ENCODE assay signal across 20 mouse cellular contexts in genomic region chr13:60289650-60290049, GRCm38 (mm10).
DNase-seq lines count a peak whose midpoint lies in the region; ATAC-seq and TF ChIP-seq lines count a peak whose summit lies in the region.
"Had no signal": no experiment of that assay in that cellular context is flagged by ENCODE, and none has a peak within 500 bp of the region (broad histone marks: within the 10 kb centered on the region; RNA-seq: fewer than 3 reads in every experiment).

No protein-coding gene starts in this region.

- H3K4me2 ChIP-seq in intestine, embryonic 15.5 days (replicated peaks): no peak overlapping the region
- H3K4me2 ChIP-seq in intestine, embryonic 16.5 days (ENCODE audit: low read depth, low read length): no peak overlapping the region
- no peak overlapping the region for H3K4me2 ChIP-seq in stomach, embryonic 14.5 days (replicated peaks; ENCODE audit: low read depth, low read length)
- H3K4me2 ChIP-seq in stomach, postnatal 0 days (replicated peaks; ENCODE audit: low read depth): no peak overlapping the region
- no peak overlapping the region for H3K4me2 ChIP-seq in stomach, embryonic 16.5 days (ENCODE audit: low read depth, low read length)
- H3K4me2 ChIP-seq: embryonic facial prominence, embryonic 12.5 days; forebrain, embryonic 12.5 days; heart, embryonic 12.5 days had no signal

- no peak overlapping the region for H3K4me3 ChIP-seq in heart, embryonic 10.5 days
- no peak overlapping the region for H3K4me3 ChIP-seq in intestine, embryonic 15.5 days (replicated peaks)
- H3K4me3 ChIP-seq in intestine, embryonic 16.5 days (ENCODE audit: low read length): no peak overlapping the region
- H3K4me3 ChIP-seq in stomach, embryonic 14.5 days (ENCODE audit: low read depth, low read length): no peak overlapping the region
- H3K4me3 ChIP-seq in stomach, postnatal 0 days (ENCODE audit: low read depth, low read length): no peak overlapping the region
- H3K4me3 ChIP-seq in stomach, embryonic 16.5 days (replicated peaks; ENCODE audit: low read length): no peak overlapping the region
- H3K4me3 ChIP-seq: embryonic facial prominence, embryonic 12.5 days; forebrain, embryonic 12.5 days; heart, adult 2 months; heart, embryonic 12.5 days had no signal

- no peak for TF ChIP-seq CTCF in stomach, postnatal 0 days (IDR thresholded peaks at IDR 0.05; ENCODE audit: low read depth)

- no peak overlapping the region for H3K27ac ChIP-seq in heart, embryonic 10.5 days
- H3K27ac ChIP-seq in intestine, embryonic 15.5 days: no peak overlapping the region
- no peak overlapping the region for H3K27ac ChIP-seq in intestine, embryonic 16.5 days (ENCODE audit: low read length)
- no peak overlapping the region; the same call in 1 of the 2 replicates for H3K27ac ChIP-seq in stomach, embryonic 14.5 days (ENCODE audit: low read length)
- H3K27ac ChIP-seq in stomach, postnatal 0 days (replicated peaks): no peak overlapping the region
- H3K27ac ChIP-seq in stomach, embryonic 16.5 days (ENCODE audit: low read length): no peak overlapping the region
- H3K27ac ChIP-seq: embryonic facial prominence, embryonic 12.5 days; forebrain, embryonic 12.5 days; heart, adult 2 months had no signal

- H3K9ac ChIP-seq in intestine, embryonic 15.5 days: no peak overlapping the region
- no peak overlapping the region for H3K9ac ChIP-seq in intestine, embryonic 16.5 days (ENCODE audit: low read depth, low read length)
- no peak overlapping the region for H3K9ac ChIP-seq in stomach, embryonic 14.5 days (replicated peaks; ENCODE audit: low read depth, low read length)
- H3K9ac ChIP-seq in stomach, postnatal 0 days (ENCODE audit: low read length): no peak overlapping the region
- H3K9ac ChIP-seq in stomach, embryonic 16.5 days (ENCODE audit: low read length): no peak overlapping the region
- H3K9ac ChIP-seq: embryonic facial prominence, embryonic 12.5 days; forebrain, embryonic 12.5 days; heart, embryonic 12.5 days had no signal

- 72% methylated on average over 3 of the region's 3 CpGs for WGBS in heart, embryonic 10.5 days
- WGBS in intestine, embryonic 15.5 days: 45% methylated on average over 3 of the region's 3 CpGs
- 52% methylated on average over 3 of the region's 3 CpGs for WGBS in intestine, embryonic 16.5 days
- 18% methylated on average over 3 of the region's 3 CpGs for WGBS in stomach, embryonic 14.5 days
- 28% methylated on average over 3 of the region's 3 CpGs for WGBS in stomach, postnatal 0 days
- WGBS in stomach, embryonic 16.5 days: 39% methylated on average over 3 of the region's 3 CpGs

- H3K9me3 ChIP-seq in heart, embryonic 10.5 days: no peaks in the 10 kb centered on the region
- H3K9me3 ChIP-seq in intestine, embryonic 15.5 days: no peaks in the 10 kb centered on the region
- no peaks in the 10 kb centered on the region for H3K9me3 ChIP-seq in intestine, embryonic 16.5 days (ENCODE audit: control insufficient read depth, low read length)
- no peaks in the 10 kb centered on the region for H3K9me3 ChIP-seq in stomach, embryonic 14.5 days (ENCODE audit: control insufficient read depth, low read depth, low read length)
- no peaks in the 10 kb centered on the region for H3K9me3 ChIP-seq in stomach, postnatal 0 days (ENCODE audit: control insufficient read depth, low read length)
- no peaks in the 10 kb centered on the region for H3K9me3 ChIP-seq in stomach, embryonic 16.5 days (replicated peaks; ENCODE audit: control insufficient read depth, low read length)
- H3K9me3 ChIP-seq: embryonic facial prominence, embryonic 12.5 days; forebrain, embryonic 12.5 days; heart, embryonic 12.5 days had no signal

- ATAC-seq in intestine, embryonic 15.5 days: peak; percentile 35; the same call in 1 of the 2 replicates
- ATAC-seq in intestine, embryonic 16.5 days: no peak
- peak; percentile 53; the same call in 1 of the 2 replicates for ATAC-seq in stomach, embryonic 14.5 days (ENCODE audit: insufficient number of reproducible peaks, insufficient read depth, low FRiP score, low read depth)
- no peak; the same call in 1 of the 2 replicates for ATAC-seq in stomach, postnatal 0 days (ENCODE audit: low FRiP score, low TSS enrichment)
- peak; percentile 60; the same call in 1 of the 2 replicates for ATAC-seq in stomach, embryonic 16.5 days (ENCODE audit: insufficient read depth, low FRiP score)
- ATAC-seq: activated CD4-positive, CD25-positive, alpha-beta regulatory T cell, adult 4 months; forebrain, embryonic 16.5 days; Patski had no signal

- peaks cover 25% of the 10 kb centered on the region for H3K4me1 ChIP-seq in heart, embryonic 10.5 days
- H3K4me1 ChIP-seq in intestine, embryonic 15.5 days (replicated peaks): no peaks in the 10 kb centered on the region
- peaks cover 11% of the 10 kb centered on the region for H3K4me1 ChIP-seq in intestine, embryonic 16.5 days (ENCODE audit: control insufficient read depth, insufficient read depth, low read length)
- peaks cover 10% of the 10 kb centered on the region for H3K4me1 ChIP-seq in stomach, embryonic 14.5 days (ENCODE audit: control insufficient read depth, insufficient read depth, low read length)
- no peaks in the 10 kb centered on the region for H3K4me1 ChIP-seq in stomach, postnatal 0 days (replicated peaks; ENCODE audit: control insufficient read depth, insufficient read depth)
- H3K4me1 ChIP-seq in stomach, embryonic 16.5 days (ENCODE audit: control insufficient read depth, insufficient read depth, low read length): peaks cover 5% of the 10 kb centered on the region
- H3K4me1 ChIP-seq: embryonic facial prominence, embryonic 12.5 days; forebrain, embryonic 12.5 days had no signal

- H3K27me3 ChIP-seq in heart, embryonic 10.5 days (ENCODE audit: insufficient read depth, poor library complexity, severe bottlenecking): no peaks in the 10 kb centered on the region
- H3K27me3 ChIP-seq in intestine, embryonic 15.5 days (replicated peaks): no peaks in the 10 kb centered on the region
- no peaks in the 10 kb centered on the region for H3K27me3 ChIP-seq in intestine, embryonic 16.5 days (replicated peaks; ENCODE audit: control insufficient read depth, insufficient read depth, low read length)
- H3K27me3 ChIP-seq in stomach, embryonic 14.5 days (ENCODE audit: control insufficient read depth, insufficient read depth, low read length): no peaks in the 10 kb centered on the region
- no peaks in the 10 kb centered on the region for H3K27me3 ChIP-seq in stomach, postnatal 0 days (ENCODE audit: control insufficient read depth, insufficient read depth, low read length)
- H3K27me3 ChIP-seq in stomach, embryonic 16.5 days (ENCODE audit: control insufficient read depth, insufficient read depth, low read length): no peaks in the 10 kb centered on the region
- H3K27me3 ChIP-seq: embryonic facial prominence, embryonic 12.5 days; forebrain, embryonic 12.5 days; heart, embryonic 12.5 days; Patski had no signal

- H3K36me3 ChIP-seq in heart, embryonic 10.5 days: no peaks in the 10 kb centered on the region
- no peaks in the 10 kb centered on the region for H3K36me3 ChIP-seq in intestine, embryonic 15.5 days
- no peaks in the 10 kb centered on the region for H3K36me3 ChIP-seq in intestine, embryonic 16.5 days (ENCODE audit: control insufficient read depth, insufficient read depth, low read length)
- no peaks in the 10 kb centered on the region for H3K36me3 ChIP-seq in stomach, embryonic 14.5 days (ENCODE audit: control insufficient read depth, insufficient read depth, low read length)
- no peaks in the 10 kb centered on the region for H3K36me3 ChIP-seq in stomach, postnatal 0 days (ENCODE audit: control insufficient read depth, insufficient read depth, low read length)
- H3K36me3 ChIP-seq in stomach, embryonic 16.5 days (ENCODE audit: control insufficient read depth, insufficient read depth, low read length): no peaks in the 10 kb centered on the region
- H3K36me3 ChIP-seq: embryonic facial prominence, embryonic 12.5 days; forebrain, embryonic 12.5 days; heart, embryonic 12.5 days had no signal

- no peak for TF ChIP-seq EP300 in stomach, postnatal 0 days (optimal IDR thresholded peaks at IDR 0.05)

- peak; percentile 18 for DNase-seq in heart, adult 11 months
- no peak for DNase-seq in heart, embryonic 10.5 days (ENCODE audit: low spot score)
- no peak for DNase-seq in stomach, postnatal 0 days (ENCODE audit: low spot score)
- no peak for DNase-seq in right cerebral cortex, adult 2 months (ENCODE audit: low spot score in 2 of 2)
- DNase-seq: adrenal gland, postnatal 14 days; cerebellum, adult 11-12 months; cerebellum, adult 9-10 months; cerebellum, postnatal 25 days; gastrocnemius, postnatal 10 days; heart, adult 2 months had no signal

Comparison
In these comparisons a context has a peak if more than half of its experiments do, and no peak if none do; other contexts are left out.
1. ATAC-seq: peak in intestine, embryonic 15.5 days (single experiment), stomach, embryonic 14.5 days (single experiment) and stomach, embryonic 16.5 days (single experiment); none in intestine, embryonic 16.5 days (single experiment) and stomach, postnatal 0 days (single experiment).